Mouse (Mus musculus) ES-E14 (cell line): Measurements from ENCODE around the gene Cd82.

ENCODE experiments used
- HCFC1 ChIP-seq: IDR thresholded peaks from 2 replicates; pipeline ENCODE4 v1.6.1; 2012; ENCODE audit warnings: low read length, inconsistent platforms, borderline replicate concordance; ENCODE audit not compliant: insufficient read depth
- ZC3H11A ChIP-seq: IDR thresholded peaks from 2 replicates; pipeline ENCODE4 v1.6.1; 2012; ENCODE audit warnings: low read depth, mild to moderate bottlenecking, inconsistent platforms, low read length, borderline replicate concordance

GRCm38 (mm10) chr2:93450695-93451094, 12.2 kb downstream of the Cd82 start:
- no peak for TF ChIP-seq ZC3H11A
- no peak for TF ChIP-seq HCFC1
